Mouse (Mus musculus) thymus, adult 2 months (tissue): Measurements from ENCODE around the gene Plvap. TPM values are rescaled to one million over a fixed set of nuclear protein-coding genes. Genes with fewer than 3 reads are reported as not detected.

ENCODE experiments used
- DNase-seq: peaks from one replicate; pipeline ENCODE4 v3.0.0; 2021
- H3K27ac ChIP-seq: fragments of 200-500 bp; 2 replicates; pipeline ENCODE4 v1.5.1; 2012; ENCODE audit warnings: low read length, control low read depth; ENCODE audit not compliant: control insufficient read depth, insufficient read depth
- H3K27me3 ChIP-seq: fragments of 200-500 bp; 2 replicates; pipeline ENCODE4 v1.6.1; 2012; ENCODE audit warnings: mild to moderate bottlenecking, low read length, moderate library complexity, mixed read lengths; ENCODE audit not compliant: control insufficient read depth, insufficient read depth
- H3K36me3 ChIP-seq: fragments of 200-500 bp; 2 replicates; pipeline ENCODE4 v1.6.1; 2012; ENCODE audit warnings: mild to moderate bottlenecking, low read length, moderate library complexity; ENCODE audit not compliant: control insufficient read depth, insufficient read depth
- H3K4me1 ChIP-seq: fragments of 200-500 bp; replicated peaks from 2 replicates; pipeline ENCODE4 v1.6.1; 2012; ENCODE audit warnings: low read length; ENCODE audit not compliant: control insufficient read depth, insufficient read depth
- H3K4me3 ChIP-seq: fragments of 200-500 bp; 2 replicates; pipeline ENCODE4 v1.5.1; 2012; ENCODE audit warnings: mild to moderate bottlenecking, low read length, control low read depth, moderate library complexity; ENCODE audit not compliant: control insufficient read depth, insufficient read depth
- CTCF ChIP-seq: fragments of 200-500 bp; IDR thresholded peaks from 2 replicates; pipeline ENCODE4 v1.5.1; 2012; ENCODE audit warnings: mild to moderate bottlenecking, control low read depth, low read length, moderate library complexity, borderline replicate concordance; ENCODE audit not compliant: control insufficient read depth, poor library complexity, insufficient read depth; ENCODE audit errors: extremely low read depth
- POLR2A ChIP-seq: fragments of 200-500 bp; IDR thresholded peaks from 2 replicates; pipeline ENCODE4 v1.6.1; 2012; ENCODE audit warnings: mild to moderate bottlenecking, low read length, control low read depth, moderate library complexity; ENCODE audit not compliant: control insufficient read depth, poor library complexity, insufficient read depth; ENCODE audit errors: extremely low read depth
- WGBS: fragments of 180-500 bp; shearing (Covaris S2); methylation state at CpG from one replicate; pipeline ENCODE4 v1.1.7; 2018; 5-methylcytosine and 5-hydroxymethylcytosine counted together
- polyA plus RNA-seq: library from polyadenylated mRNA; depleted of rRNA; stranded (reverse); fragments of >200 nt; gene quantifications from 2 replicates; pipeline ENCODE4 v1.2.3, GENCODE M21; 2012

Plvap gene
- polyA plus RNA-seq, 1 experiment = 62.6 TPM

- no peak for DNase-seq
- Histone ChIP-seq H3K4me1 (peaks cover 45% of the 10 kb centered on the region), H3K4me3 (no peak overlapping the region), H3K36me3 (no peaks in the 10 kb centered on the region), H3K27ac (no peak overlapping the region), H3K27me3 (no peaks in the 10 kb centered on the region)
- WGBS = 76% methylated on average over 6 of the region's 6 CpGs
- no peak for TF ChIP-seq CTCF
Observed at GRCm38 (mm10) chr8:71554001-71554400, 42.4 kb upstream of the Plvap start.

GRCm38 (mm10) chr8:71552770-71553169, 41.2 kb upstream of the Plvap start:
- H3K36me3 ChIP-seq = no peaks in the 10 kb centered on the region
- TF ChIP-seq CTCF = no peak
- no peak for TF ChIP-seq POLR2A
- no peak for DNase-seq
- H3K4me1 ChIP-seq = peaks cover 43% of the 10 kb centered on the region
- no peak overlapping the region for H3K27ac ChIP-seq
- no peak overlapping the region for H3K4me3 ChIP-seq
- 95% methylated on average over 6 of the region's 6 CpGs for WGBS
- no peaks in the 10 kb centered on the region for H3K27me3 ChIP-seq

GRCm38 (mm10) chr8:71550754-71551153, 39.2 kb upstream of the Plvap start:
- no peak for TF ChIP-seq CTCF
- no peak for TF ChIP-seq POLR2A
- no peaks in the 10 kb centered on the region for H3K27me3 ChIP-seq
- peaks cover 43% of the 10 kb centered on the region for H3K4me1 ChIP-seq
- DNase-seq = peak; percentile 50
- H3K27ac ChIP-seq = peak overlapping the region; percentile 3; the same call in 1 of the 2 replicates
- 71% methylated on average over 7 of the region's 7 CpGs for WGBS
- H3K36me3 ChIP-seq = no peaks in the 10 kb centered on the region
- H3K4me3 ChIP-seq = no peak overlapping the region

GRCm38 (mm10) chr8:71547590-71547989, 36.0 kb upstream of the Plvap start:
- no peak overlapping the region for H3K4me3 ChIP-seq
- peak overlapping the region; percentile 39; the same call in 1 of the 2 replicates for H3K27ac ChIP-seq
- H3K27me3 ChIP-seq = no peaks in the 10 kb centered on the region
- TF ChIP-seq CTCF = no peak
- no peak for TF ChIP-seq POLR2A
- no peaks in the 10 kb centered on the region for H3K36me3 ChIP-seq
- peak; percentile 71 for DNase-seq
- WGBS = 33% methylated on average over 7 of the region's 7 CpGs
- H3K4me1 ChIP-seq = peaks cover 40% of the 10 kb centered on the region

- DNase-seq = no peak
- no peak for TF ChIP-seq CTCF
- TF ChIP-seq POLR2A = no peak
- Histone ChIP-seq H3K4me3 (no peak overlapping the region), H3K27ac (no peak overlapping the region), H3K4me1 (peaks cover 31% of the 10 kb centered on the region), H3K36me3 (no peaks in the 10 kb centered on the region), H3K27me3 (no peaks in the 10 kb centered on the region)
- 94% methylated on average over 11 of the region's 11 CpGs for WGBS
Observed at GRCm38 (mm10) chr8:71545053-71545452, 33.5 kb upstream of the Plvap start.

GRCm38 (mm10) chr8:71543755-71544154, 32.2 kb upstream of the Plvap start:
- H3K4me1 ChIP-seq = peaks cover 29% of the 10 kb centered on the region
- H3K36me3 ChIP-seq = no peaks in the 10 kb centered on the region
- 95% methylated on average over 9 of the region's 9 CpGs for WGBS
- TF ChIP-seq POLR2A (no peak), CTCF (no peak)
- H3K27me3 ChIP-seq = no peaks in the 10 kb centered on the region
- DNase-seq = no peak
- no peak overlapping the region for H3K4me3 ChIP-seq
- no peak overlapping the region for H3K27ac ChIP-seq

GRCm38 (mm10) chr8:71542632-71543343, 31.2 kb upstream of the Plvap start, which contains the start of gene Mvb12a:
TSS of gene Mvb12a (plus strand) at chr8:71542922.
- TF ChIP-seq CTCF = 0 out of 2 replicates have a peak, but pooled peaks have one; percentile 22
- TF ChIP-seq POLR2A = no peak

More at GRCm38 (mm10) chr8:71542632-71543343, 31.2 kb upstream of the Plvap start, which contains the start of gene Mvb12a:
- H3K27ac ChIP-seq = no peak within 1 kb of the TSS
- no peaks in the 10 kb centered on the region for H3K27me3 ChIP-seq
- H3K4me3 ChIP-seq = peak within 1 kb of the TSS; percentile 76
- H3K36me3 ChIP-seq = no peaks in the 10 kb centered on the region
- peaks cover 27% of the 10 kb centered on the region for H3K4me1 ChIP-seq
- DNase-seq = peak; percentile 93
- WGBS = under 1% methylated on average over 55 of the region's 55 CpGs
